Comparison of ENCODE assay signal across 11 mouse cellular contexts in the genomic region with DNA sequence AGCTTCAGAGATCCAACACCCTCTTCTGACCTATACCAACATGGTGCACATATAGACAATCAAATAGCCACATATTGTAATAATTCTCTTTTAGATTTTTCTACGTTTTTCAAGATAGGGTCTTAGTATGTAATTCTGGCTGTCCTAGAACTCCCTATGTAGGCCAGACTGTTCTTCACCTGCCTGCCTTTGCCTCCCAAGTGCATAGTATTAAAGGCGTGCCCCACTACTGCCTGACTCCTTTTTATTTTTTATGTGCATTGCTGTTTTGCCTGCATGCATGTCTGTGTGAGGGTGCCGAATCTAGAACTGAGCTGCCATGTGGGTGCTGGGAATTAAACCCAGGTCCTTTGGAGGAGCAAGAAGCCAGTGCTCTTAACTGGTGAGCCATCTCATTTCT. TPM values are rescaled to one million over a fixed set of nuclear protein-coding genes. Genes with fewer than 3 reads are reported as not detected.
DNase-seq lines count a peak whose midpoint lies in the region; ATAC-seq lines count a peak whose summit lies in the region.
"Had no signal": no experiment of that assay in that cellular context is flagged by ENCODE, and none has a peak within 500 bp of the region (broad histone marks: within the 10 kb centered on the region; RNA-seq: fewer than 3 reads in every experiment).

No protein-coding gene starts in this region.

- no peaks in the 10 kb centered on the region; the same call in 1 of the 2 replicates for H3K36me3 ChIP-seq in hindbrain, embryonic 11.5 days (ENCODE audit: control insufficient read depth, insufficient read depth, low read length)
- no peaks in the 10 kb centered on the region for H3K36me3 ChIP-seq in hindbrain, embryonic 14.5 days (replicated peaks; ENCODE audit: control insufficient read depth, insufficient read depth)
- 0 out of 2 replicates have a peak, but pooled peaks cover 4% of the 10 kb centered on the region for H3K36me3 ChIP-seq in limb, embryonic 13.5 days

- H3K9ac ChIP-seq in hindbrain, embryonic 11.5 days (ENCODE audit: low read depth, low read length), result no peak overlapping the region
- H3K9ac ChIP-seq in hindbrain, embryonic 14.5 days, result no peak overlapping the region
- H3K9ac ChIP-seq in limb, embryonic 13.5 days, result no peak overlapping the region

- DNase-seq in cerebellum, adult 9-10 months, result peak; percentile 58
- no peak for DNase-seq in cerebellum, adult 18-20 months
- DNase-seq in hindbrain, embryonic 11.5 days (ENCODE audit: low spot score), result no peak
- DNase-seq in hindbrain, embryonic 14.5 days (ENCODE audit: low spot score), result no peak
- DNase-seq in 416B (ENCODE audit: low read depth), result peak; percentile 28
- DNase-seq in cerebellum, postnatal 10 days, result no peak
- no peak for DNase-seq in kidney, adult 8-10 months
- DNase-seq: cerebellum, adult 8-10 months; lung, adult 18-20 months had no signal

- 0 out of 2 replicates have a peak overlapping the region, but pooled peaks have one; percentile 76 for H3K27ac ChIP-seq in hindbrain, embryonic 11.5 days (ENCODE audit: low read depth, low read length)
- H3K27ac ChIP-seq in hindbrain, embryonic 14.5 days, result no peak overlapping the region
- no peak overlapping the region for H3K27ac ChIP-seq in limb, embryonic 13.5 days

- no peak overlapping the region for H3K4me3 ChIP-seq in hindbrain, embryonic 11.5 days (ENCODE audit: low read depth, low read length)
- H3K4me3 ChIP-seq in hindbrain, embryonic 14.5 days (replicated peaks; ENCODE audit: low read length), result no peak overlapping the region
- no peak overlapping the region for H3K4me3 ChIP-seq in limb, embryonic 13.5 days

- H3K9me3 ChIP-seq in hindbrain, embryonic 11.5 days (ENCODE audit: control insufficient read depth, low read length), result no peaks in the 10 kb centered on the region
- no peaks in the 10 kb centered on the region for H3K9me3 ChIP-seq in hindbrain, embryonic 14.5 days (ENCODE audit: control insufficient read depth, low read length)
- H3K9me3 ChIP-seq in limb, embryonic 13.5 days, result no peaks in the 10 kb centered on the region

- no peak overlapping the region for H3K4me2 ChIP-seq in hindbrain, embryonic 11.5 days (replicated peaks; ENCODE audit: low read depth, low read length)
- no peak overlapping the region for H3K4me2 ChIP-seq in hindbrain, embryonic 14.5 days (replicated peaks)
- H3K4me2 ChIP-seq in limb, embryonic 13.5 days (replicated peaks), result 0 out of 2 replicates have a peak overlapping the region, but pooled peaks have one; percentile 61

- no peaks in the 10 kb centered on the region for H3K27me3 ChIP-seq in hindbrain, embryonic 11.5 days (ENCODE audit: control insufficient read depth, insufficient read depth, low read length)
- H3K27me3 ChIP-seq in hindbrain, embryonic 14.5 days (ENCODE audit: control insufficient read depth, insufficient read depth, low read length), result no peaks in the 10 kb centered on the region
- no peaks in the 10 kb centered on the region for H3K27me3 ChIP-seq in limb, embryonic 13.5 days

- no peak for ATAC-seq in hindbrain, embryonic 11.5 days (ENCODE audit: low FRiP score)
- no peak for ATAC-seq in hindbrain, embryonic 14.5 days (ENCODE audit: low FRiP score)
- ATAC-seq in limb, embryonic 13.5 days (ENCODE audit: low FRiP score, low read depth), result no peak

- whole genome bisulfite sequencing in hindbrain, embryonic 11.5 days, result 92% methylated on average over 3 of the region's 3 CpGs
- WGBS in hindbrain, embryonic 14.5 days, result 96% methylated on average over 3 of the region's 3 CpGs
- 91% methylated on average over 3 of the region's 3 CpGs for WGBS in limb, embryonic 13.5 days

- H3K4me1 ChIP-seq in hindbrain, embryonic 11.5 days (replicated peaks; ENCODE audit: control insufficient read depth, insufficient read depth, low read length), result peaks cover 4% of the 10 kb centered on the region; the same call in 1 of the 2 replicates
- H3K4me1 ChIP-seq in hindbrain, embryonic 14.5 days (replicated peaks; ENCODE audit: control insufficient read depth, insufficient read depth, low read length), result peaks cover 23% of the 10 kb centered on the region
- H3K4me1 ChIP-seq in limb, embryonic 13.5 days, result peaks cover 36% of the 10 kb centered on the region

RNA-seq across cellular contexts. Expression of a gene that starts 1.1 kb away (rescaled TPM):
- polyA plus RNA-seq in hindbrain, embryonic 11.5 days (2014; fragmentation: Nextera tagmentation; extraction: Ambion mirVana), result 80.3 and 83.2 TPM in 2 replicates
- 107 and 112 TPM in 2 replicates for polyA plus RNA-seq in hindbrain, embryonic 14.5 days (2014; fragmentation: Nextera tagmentation; extraction: Ambion mirVana)
- polyA plus RNA-seq in limb, embryonic 13.5 days (2015; fragmentation: Nextera tagmentation; extraction: Ambion mirVana), result 51.2 and 51.6 TPM in 2 replicates

RNA-seq across cellular contexts. Expression of a gene that starts 4.5 kb away (rescaled TPM):
- 13.5 and 15.9 TPM in 2 replicates for polyA plus RNA-seq in hindbrain, embryonic 11.5 days (2014; fragmentation: Nextera tagmentation; extraction: Ambion mirVana)
- 11.2 and 15.6 TPM in 2 replicates for polyA plus RNA-seq in hindbrain, embryonic 14.5 days (2014; fragmentation: Nextera tagmentation; extraction: Ambion mirVana)
- polyA plus RNA-seq in limb, embryonic 13.5 days (2015; fragmentation: Nextera tagmentation; extraction: Ambion mirVana), result 16.2 and 18.3 TPM in 2 replicates

RNA-seq across cellular contexts. Expression of a gene that starts 19.9 kb away (rescaled TPM):
- polyA plus RNA-seq in hindbrain, embryonic 11.5 days (2014; fragmentation: Nextera tagmentation; extraction: Ambion mirVana), result 3.4 and 5.0 TPM in 2 replicates
- polyA plus RNA-seq in hindbrain, embryonic 14.5 days (2014; fragmentation: Nextera tagmentation; extraction: Ambion mirVana), result 1.8 and 2.2 TPM in 2 replicates
- polyA plus RNA-seq in limb, embryonic 13.5 days (2015; fragmentation: Nextera tagmentation; extraction: Ambion mirVana), result 10.5 and 11.7 TPM in 2 replicates
- polyA plus RNA-seq: heart, postnatal 0 days had no signal

RNA-seq across cellular contexts. Expression of a gene that starts 27.2 kb away (rescaled TPM):
- polyA plus RNA-seq in hindbrain, embryonic 11.5 days (2014; fragmentation: Nextera tagmentation; extraction: Ambion mirVana), result 45.3 and 50.6 TPM in 2 replicates
- 38.1 and 46.9 TPM in 2 replicates for polyA plus RNA-seq in hindbrain, embryonic 14.5 days (2014; fragmentation: Nextera tagmentation; extraction: Ambion mirVana)
- polyA plus RNA-seq in limb, embryonic 13.5 days (2015; fragmentation: Nextera tagmentation; extraction: Ambion mirVana), result 31.4 and 32.8 TPM in 2 replicates

RNA-seq across cellular contexts. Expression of a gene that starts 28.2 kb away (rescaled TPM):
- polyA plus RNA-seq in hindbrain, embryonic 11.5 days (2014; fragmentation: Nextera tagmentation; extraction: Ambion mirVana), result 60.4 and 66.4 TPM in 2 replicates
- polyA plus RNA-seq in hindbrain, embryonic 14.5 days (2014; fragmentation: Nextera tagmentation; extraction: Ambion mirVana), result 58.4 and 62.3 TPM in 2 replicates
- 118 and 131 TPM in 2 replicates for polyA plus RNA-seq in limb, embryonic 13.5 days (2015; fragmentation: Nextera tagmentation; extraction: Ambion mirVana)

Comparison
In these comparisons a context has a peak if more than half of its experiments do, and no peak if none do; other contexts are left out.
1. DNase-seq: peak in cerebellum, adult 9-10 months (single experiment) and 416B (single experiment); none in cerebellum, adult 18-20 months (0 of 2), hindbrain, embryonic 11.5 days (single experiment), hindbrain, embryonic 14.5 days (single experiment), cerebellum, postnatal 10 days (0 of 2) and kidney, adult 8-10 months (0 of 2).